Mouse (Mus musculus) lung, adult 2 months (tissue): Measurements from ENCODE around the gene Stxbp2.

Source experiments
- CTCF ChIP-seq: fragments of 200-500 bp; IDR thresholded peaks from 2 replicates; pipeline ENCODE4 v1.5.1; 2011; ENCODE audit warnings: mild to moderate bottlenecking, low read length, control low read depth; ENCODE audit not compliant: insufficient read depth
- POLR2A ChIP-seq: fragments of 200-500 bp; IDR thresholded peaks from 2 replicates; pipeline ENCODE4 v1.6.1; 2011; ENCODE audit warnings: low read depth, mild to moderate bottlenecking, control low read depth, low read length, borderline replicate concordance; ENCODE audit errors: extremely low read depth

DNA sequence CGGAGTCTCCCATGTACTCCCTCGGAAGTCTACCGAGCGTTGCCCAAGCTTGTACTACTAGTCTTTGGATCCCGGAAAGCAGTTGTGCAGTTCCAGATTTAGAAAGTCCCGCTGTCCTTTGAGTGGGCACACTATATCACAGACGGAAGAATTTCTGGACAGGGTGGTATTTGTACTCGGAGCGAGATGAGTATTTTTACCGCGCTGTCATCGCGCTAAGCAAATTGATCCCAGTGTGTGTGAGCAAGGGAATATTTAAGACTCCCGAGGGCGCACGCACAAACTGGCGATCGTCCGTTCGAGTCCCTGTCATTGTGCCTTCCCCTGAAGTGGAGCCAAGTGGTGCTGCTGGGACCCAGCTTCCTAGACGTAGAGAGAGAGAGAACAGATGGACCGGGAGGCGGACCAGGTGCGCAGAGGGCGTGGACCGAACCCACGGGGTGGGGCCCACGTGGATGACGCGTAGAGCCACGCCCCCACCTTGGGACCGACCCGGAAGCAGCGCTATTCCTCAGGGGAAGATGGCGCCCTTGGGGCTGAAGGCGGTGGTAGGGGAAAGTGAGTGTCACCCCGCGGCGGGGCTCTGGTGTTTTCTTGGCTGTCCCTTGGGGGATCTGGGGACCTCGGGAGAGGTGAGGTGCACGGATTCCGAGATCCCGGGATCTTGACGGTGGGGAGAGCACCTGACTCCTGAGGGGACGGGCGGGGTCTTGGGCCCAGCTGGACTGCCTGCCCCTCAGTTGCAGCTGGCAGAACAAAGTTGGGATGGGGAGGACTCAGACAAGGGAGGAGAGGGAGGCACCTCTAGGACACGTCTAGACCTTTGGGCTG is at the start of gene Stxbp2:
- no peak for TF ChIP-seq CTCF
- TF ChIP-seq POLR2A = peak; percentile 64; the same call in 1 of the 2 replicates
